Mouse (Mus musculus): ENCODE results near the gene Cipc. TPM values are rescaled to one million over a fixed set of nuclear protein-coding genes. Genes with fewer than 3 reads are reported as not detected.

Cipc gene
- polyA plus RNA-seq, 1 experiment = 84.4 TPM

DNA sequence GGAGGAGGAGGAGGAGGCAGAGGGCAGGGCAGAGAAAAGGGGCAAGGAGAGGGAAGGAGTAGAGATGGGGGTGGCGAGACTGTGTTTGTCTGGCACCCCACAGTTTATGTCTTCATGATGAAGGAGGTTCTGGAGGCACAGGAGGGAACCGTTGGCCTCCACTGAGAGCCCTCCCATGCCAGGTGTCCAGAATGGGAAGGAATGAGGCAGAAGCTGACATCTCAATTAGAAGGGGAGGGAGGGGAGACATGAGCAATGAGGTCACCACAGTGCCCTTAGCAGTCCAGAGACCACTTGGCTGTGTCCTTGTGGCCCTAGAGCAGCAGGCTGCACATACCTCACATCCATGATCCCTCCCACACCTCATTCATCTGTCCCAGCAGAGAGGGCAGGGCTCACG is 47.9 kb downstream of the Cipc start:
- Histone ChIP-seq H3K4me3 (ENCODE audit: insufficient read depth, low read length) (no peak overlapping the region), H3K27ac (ENCODE audit: insufficient read depth, low read length) (no peak overlapping the region), H3K4me1 (ENCODE audit: control insufficient read depth, insufficient read depth, low read length) (peaks cover 4% of the 10 kb centered on the region)
- no peak for TF ChIP-seq POLR2A (IDR thresholded peaks at IDR 0.05; ENCODE audit: extremely low read depth, insufficient read depth, low read length)
- no peak for TF ChIP-seq CTCF (IDR thresholded peaks at IDR 0.05; ENCODE audit: extremely low read depth, insufficient read depth, low read length)

DNA sequence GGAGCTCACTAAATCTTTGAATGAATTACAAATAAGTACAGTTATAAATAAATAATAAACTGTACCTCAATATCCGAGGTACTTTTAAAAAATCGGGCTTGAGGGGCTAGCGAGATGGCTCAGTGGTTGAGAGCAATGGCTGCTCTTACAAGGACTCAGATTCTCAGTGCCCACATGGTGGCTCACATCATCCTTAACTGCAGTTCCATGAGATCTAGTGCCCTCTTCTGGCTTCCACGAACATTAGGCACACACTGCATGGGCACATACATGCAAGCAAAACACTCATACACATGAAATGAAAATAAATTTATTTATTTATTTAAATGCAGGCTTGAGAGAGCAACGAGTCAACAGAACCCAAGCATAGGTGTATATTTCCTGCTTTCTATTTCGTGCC is 49.1 kb downstream of the Cipc start:
- Histone ChIP-seq H3K27ac (ENCODE audit: insufficient read depth, low read length) (no peak overlapping the region), H3K4me3 (ENCODE audit: insufficient read depth, low read length) (no peak overlapping the region), H3K4me1 (ENCODE audit: control insufficient read depth, insufficient read depth, low read length) (peaks cover 5% of the 10 kb centered on the region)
- TF ChIP-seq POLR2A (IDR thresholded peaks at IDR 0.05; ENCODE audit: extremely low read depth, insufficient read depth, low read length) (no peak), CTCF (IDR thresholded peaks at IDR 0.05; ENCODE audit: extremely low read depth, insufficient read depth, low read length) (no peak)

DNA sequence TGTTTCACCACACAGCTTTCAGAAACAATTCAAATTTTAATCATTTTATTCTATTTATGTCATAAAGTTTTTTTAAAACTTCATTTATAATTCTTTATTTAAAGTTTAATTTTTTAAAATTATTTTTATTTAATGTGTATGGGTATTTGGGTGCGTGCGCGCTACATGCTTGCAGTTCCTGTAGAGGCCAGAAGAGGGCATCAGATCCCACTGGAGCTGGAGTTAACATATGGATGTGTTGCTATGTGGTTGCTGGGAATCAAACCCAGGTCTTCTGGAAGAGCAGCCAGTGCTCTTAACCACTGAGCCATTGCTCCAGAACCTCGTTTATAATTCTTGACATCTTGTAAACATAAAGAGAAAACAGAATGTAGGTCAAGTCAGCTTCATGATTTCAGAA is 51.9 kb downstream of the Cipc start:
- Histone ChIP-seq H3K4me3 (ENCODE audit: insufficient read depth, low read length) (no peak overlapping the region), H3K27ac (ENCODE audit: insufficient read depth, low read length) (no peak overlapping the region), H3K4me1 (ENCODE audit: control insufficient read depth, insufficient read depth, low read length) (peaks cover 5% of the 10 kb centered on the region; the same call in 1 of the 2 replicates)
- TF ChIP-seq CTCF (IDR thresholded peaks at IDR 0.05; ENCODE audit: extremely low read depth, insufficient read depth, low read length) = peak; percentile 14; the same call in 1 of the 2 replicates
- no peak for TF ChIP-seq POLR2A (IDR thresholded peaks at IDR 0.05; ENCODE audit: extremely low read depth, insufficient read depth, low read length)

DNA sequence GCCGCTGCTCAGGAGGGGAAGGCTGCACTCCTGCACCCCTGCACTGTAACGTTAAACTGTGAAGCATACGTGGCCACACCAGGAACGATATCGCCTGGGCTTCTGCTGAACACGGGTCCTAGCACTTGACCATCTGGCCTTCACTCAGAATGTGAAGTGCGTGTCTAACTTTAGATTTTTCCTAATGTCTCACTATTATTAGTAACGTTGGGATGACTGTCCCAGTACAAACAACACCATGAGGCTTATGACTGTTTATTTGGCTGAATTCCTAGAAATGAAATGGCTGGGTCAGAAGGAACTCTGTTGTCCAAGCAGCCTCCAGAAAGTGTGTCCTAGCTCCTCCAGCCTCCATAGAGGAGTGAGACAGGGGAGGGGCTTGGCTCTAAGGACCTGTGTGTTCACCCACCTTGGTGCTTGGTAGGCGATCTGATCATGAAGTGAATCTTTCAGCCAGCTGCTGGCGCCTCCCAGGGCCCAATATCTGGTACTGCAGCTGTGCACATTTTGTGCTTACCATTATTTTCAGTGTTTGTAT is 52.5 kb downstream of the Cipc start:
- no peak overlapping the region for H3K27ac ChIP-seq (ENCODE audit: insufficient read depth, low read length)
- H3K4me1 ChIP-seq (ENCODE audit: control insufficient read depth, insufficient read depth, low read length) = peaks cover 7% of the 10 kb centered on the region; the same call in 1 of the 2 replicates
- no peak overlapping the region for H3K4me3 ChIP-seq (ENCODE audit: insufficient read depth, low read length)
- TF ChIP-seq POLR2A (IDR thresholded peaks at IDR 0.05; ENCODE audit: extremely low read depth, insufficient read depth, low read length) (no peak), CTCF (IDR thresholded peaks at IDR 0.05; ENCODE audit: extremely low read depth, insufficient read depth, low read length) (peak; percentile 46)

DNA sequence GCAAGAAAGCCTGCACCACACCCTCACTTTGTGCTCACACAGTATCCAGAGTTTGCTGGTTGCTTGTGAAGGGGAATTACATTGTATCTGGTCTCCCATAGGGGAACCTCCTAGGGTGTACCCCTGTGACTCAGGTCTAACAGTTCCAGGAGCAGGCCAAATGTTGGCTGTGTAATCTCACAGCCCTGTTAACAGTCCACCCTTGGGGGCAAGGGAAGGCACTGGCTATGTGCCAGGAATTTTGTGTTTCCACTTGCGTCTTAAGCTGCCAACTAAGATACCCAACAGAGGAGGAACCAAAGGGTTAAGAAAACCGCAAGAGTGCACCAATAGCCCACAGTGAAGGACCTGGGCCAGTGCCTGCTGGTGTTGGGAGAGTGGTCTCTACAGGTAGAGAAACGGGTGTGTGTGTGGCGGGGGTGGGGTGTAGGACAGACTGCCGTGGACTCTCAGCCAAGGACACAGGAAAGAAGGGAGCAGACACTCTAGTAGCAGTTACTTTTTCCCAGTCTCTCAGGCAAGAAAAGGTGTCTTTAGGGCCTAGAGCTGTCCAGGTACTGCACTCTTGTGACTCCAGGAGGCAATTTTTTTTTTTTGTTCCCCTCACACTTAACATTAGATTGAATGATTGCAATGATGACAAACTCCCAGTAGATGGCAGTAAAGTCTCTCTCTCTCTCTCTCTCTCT is 53.5 kb downstream of the Cipc start:
- peaks cover 7% of the 10 kb centered on the region; the same call in 1 of the 2 replicates for H3K4me1 ChIP-seq (ENCODE audit: control insufficient read depth, insufficient read depth, low read length)
- TF ChIP-seq CTCF (IDR thresholded peaks at IDR 0.05; ENCODE audit: extremely low read depth, insufficient read depth, low read length) (no peak), POLR2A (IDR thresholded peaks at IDR 0.05; ENCODE audit: extremely low read depth, insufficient read depth, low read length) (no peak)
- no peak overlapping the region for H3K27ac ChIP-seq (ENCODE audit: insufficient read depth, low read length)
- no peak overlapping the region for H3K4me3 ChIP-seq (ENCODE audit: insufficient read depth, low read length)

DNA sequence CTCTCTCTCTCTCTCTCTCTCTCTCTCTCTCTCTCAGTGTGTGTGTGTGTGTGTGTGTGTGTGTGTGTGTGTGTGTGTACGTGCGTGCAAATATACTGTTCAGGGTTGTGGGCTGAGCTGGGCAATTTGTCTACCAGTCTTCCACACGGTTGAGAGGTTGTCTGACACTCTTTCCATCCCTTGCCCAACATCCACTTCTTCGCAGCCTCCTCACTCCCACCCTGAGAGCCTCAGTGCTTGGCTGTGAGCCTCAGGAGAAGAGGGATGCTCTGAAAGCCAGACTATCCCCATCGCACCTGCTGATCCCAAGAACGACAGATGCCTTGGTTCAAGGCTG is 54.0 kb downstream of the Cipc start:
- Histone ChIP-seq H3K4me3 (ENCODE audit: insufficient read depth, low read length) (no peak overlapping the region), H3K27ac (ENCODE audit: insufficient read depth, low read length) (no peak overlapping the region), H3K4me1 (ENCODE audit: control insufficient read depth, insufficient read depth, low read length) (peaks cover 7% of the 10 kb centered on the region; the same call in 1 of the 2 replicates)
- TF ChIP-seq CTCF (IDR thresholded peaks at IDR 0.05; ENCODE audit: extremely low read depth, insufficient read depth, low read length) (0 out of 2 replicates have a peak, but pooled peaks have one; percentile 6), POLR2A (IDR thresholded peaks at IDR 0.05; ENCODE audit: extremely low read depth, insufficient read depth, low read length) (no peak)

DNA sequence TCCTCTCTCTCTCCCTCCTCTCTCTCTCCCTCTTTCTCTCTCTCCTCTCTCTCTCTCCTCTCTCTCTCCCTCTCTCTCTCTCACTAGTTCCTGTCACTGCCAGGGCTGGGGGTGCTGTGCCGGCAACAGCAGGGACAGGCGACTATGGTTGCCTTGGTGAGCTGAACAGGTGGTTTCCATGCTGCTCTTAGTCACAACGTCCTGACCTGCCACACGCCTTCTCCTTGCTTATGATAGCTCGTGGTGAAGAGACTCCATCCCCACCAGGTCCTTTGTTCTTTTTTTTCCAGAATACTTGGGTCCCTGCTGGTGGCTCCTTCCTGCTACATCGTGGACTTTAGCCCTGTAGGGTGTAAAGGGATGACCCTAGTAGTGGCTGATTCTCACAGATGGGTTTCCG is 55.4 kb downstream of the Cipc start:
- no peak overlapping the region for H3K27ac ChIP-seq (ENCODE audit: insufficient read depth, low read length)
- no peak overlapping the region for H3K4me3 ChIP-seq (ENCODE audit: insufficient read depth, low read length)
- TF ChIP-seq POLR2A (IDR thresholded peaks at IDR 0.05; ENCODE audit: extremely low read depth, insufficient read depth, low read length) = no peak
- TF ChIP-seq CTCF (IDR thresholded peaks at IDR 0.05; ENCODE audit: extremely low read depth, insufficient read depth, low read length) = no peak
- peaks cover 7% of the 10 kb centered on the region; the same call in 1 of the 2 replicates for H3K4me1 ChIP-seq (ENCODE audit: control insufficient read depth, insufficient read depth, low read length)

DNA sequence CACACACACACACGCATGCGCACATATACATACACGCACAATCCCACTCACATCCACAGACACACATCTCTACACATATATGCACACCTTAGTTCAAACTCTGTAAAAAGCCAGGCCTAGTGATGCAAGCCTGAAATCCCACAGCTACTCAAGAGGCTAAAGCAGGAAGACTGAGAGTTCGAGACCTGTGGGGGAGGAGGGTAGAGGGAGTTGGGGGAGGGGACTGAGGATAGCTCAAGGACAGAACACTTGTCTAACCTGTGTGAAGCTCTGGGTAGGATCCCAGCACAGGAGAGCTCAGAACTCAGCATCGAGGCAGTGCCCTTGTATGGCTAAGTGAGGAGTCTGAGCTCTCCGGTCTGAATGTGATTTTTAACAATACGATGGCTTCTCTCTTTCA is 56.0 kb downstream of the Cipc start:
- H3K4me1 ChIP-seq (ENCODE audit: control insufficient read depth, insufficient read depth, low read length) = peaks cover 7% of the 10 kb centered on the region; the same call in 1 of the 2 replicates
- H3K27ac ChIP-seq (ENCODE audit: insufficient read depth, low read length) = no peak overlapping the region
- TF ChIP-seq CTCF (IDR thresholded peaks at IDR 0.05; ENCODE audit: extremely low read depth, insufficient read depth, low read length) (no peak), POLR2A (IDR thresholded peaks at IDR 0.05; ENCODE audit: extremely low read depth, insufficient read depth, low read length) (no peak)
- H3K4me3 ChIP-seq (ENCODE audit: insufficient read depth, low read length) = no peak overlapping the region

DNA sequence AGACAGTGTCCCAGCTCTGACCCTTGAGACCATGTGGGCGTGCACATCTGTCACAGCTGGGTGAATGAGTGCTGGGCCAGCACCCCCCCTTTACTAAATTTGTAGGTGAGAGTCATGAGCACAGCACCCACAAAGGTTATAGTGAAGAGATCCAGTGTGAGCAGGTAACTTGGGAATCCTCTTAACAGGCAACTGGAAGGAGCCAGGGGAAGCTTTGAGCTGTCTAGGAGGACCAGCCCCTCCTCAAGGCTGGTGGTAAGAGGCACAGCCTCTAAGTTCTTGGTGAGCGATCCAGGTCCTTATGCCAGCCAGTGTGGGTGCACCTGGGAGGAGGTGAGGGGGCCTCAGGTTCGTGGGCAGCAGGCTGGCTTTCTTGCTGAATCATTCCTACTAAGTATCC is 56.8 kb downstream of the Cipc start:
- Histone ChIP-seq H3K27ac (ENCODE audit: insufficient read depth, low read length) (no peak overlapping the region), H3K4me3 (ENCODE audit: insufficient read depth, low read length) (no peak overlapping the region), H3K4me1 (ENCODE audit: control insufficient read depth, insufficient read depth, low read length) (peaks cover 7% of the 10 kb centered on the region; the same call in 1 of the 2 replicates)
- TF ChIP-seq CTCF (IDR thresholded peaks at IDR 0.05; ENCODE audit: extremely low read depth, insufficient read depth, low read length) (no peak), POLR2A (IDR thresholded peaks at IDR 0.05; ENCODE audit: extremely low read depth, insufficient read depth, low read length) (no peak)

DNA sequence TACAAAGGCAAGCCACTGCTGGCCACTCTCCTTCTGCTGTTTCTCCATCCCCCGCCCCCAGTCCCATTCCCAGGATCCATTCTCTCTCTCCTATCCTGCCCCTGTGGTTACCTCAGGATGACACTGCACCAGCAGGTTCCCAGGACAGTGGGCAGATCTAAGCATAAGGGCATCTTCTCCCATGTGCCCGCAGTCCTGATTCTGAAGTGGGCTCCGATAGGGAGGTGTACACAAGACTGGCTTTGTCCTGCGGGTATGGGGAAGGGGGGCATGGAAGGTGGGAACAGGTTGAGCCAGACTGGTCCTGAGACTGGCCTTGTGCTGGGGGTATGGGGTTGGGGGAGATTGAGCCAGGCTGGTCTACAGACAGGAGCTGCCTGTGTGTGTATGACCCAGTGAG is 57.8 kb downstream of the Cipc start:
- no peak for TF ChIP-seq CTCF (IDR thresholded peaks at IDR 0.05; ENCODE audit: extremely low read depth, insufficient read depth, low read length)
- TF ChIP-seq POLR2A (IDR thresholded peaks at IDR 0.05; ENCODE audit: extremely low read depth, insufficient read depth, low read length) = no peak
- Histone ChIP-seq H3K4me3 (ENCODE audit: insufficient read depth, low read length) (no peak overlapping the region), H3K4me1 (ENCODE audit: control insufficient read depth, insufficient read depth, low read length) (peaks cover 7% of the 10 kb centered on the region; the same call in 1 of the 2 replicates), H3K27ac (ENCODE audit: insufficient read depth, low read length) (no peak overlapping the region)

Other genes with a start within 250 kb of the Cipc start
- gene Angel1, start 220.6 kb upstream of the Cipc start, polyA plus RNA-seq (2012; rRNA removed) = 10.3 and 10.5 TPM in 2 replicates
- gene Lrrc74a, start 212.7 kb upstream of the Cipc start, polyA plus RNA-seq (2012; rRNA removed) = not detected in 2 replicates
- 35.7 and 37.1 TPM in 2 replicates for gene Irf2bpl, start 62.2 kb upstream of the Cipc start, polyA plus RNA-seq (2012; rRNA removed)
- gene Zdhhc22, start 43.4 kb downstream of the Cipc start, polyA plus RNA-seq (2012; rRNA removed) = 61.1 and 65.1 TPM in 2 replicates
- gene Tmem63c, start 74.3 kb downstream of the Cipc start, polyA plus RNA-seq (2012; rRNA removed) = 39.0 and 41.3 TPM in 2 replicates
- gene Ngb, start 155.5 kb downstream of the Cipc start, polyA plus RNA-seq (2012; rRNA removed) = 8.9 and 9.5 TPM in 2 replicates
- 93.6 and 96.5 TPM in 2 replicates for gene Gstz1, start 200.1 kb downstream of the Cipc start, polyA plus RNA-seq (2012; rRNA removed)
- 19.0 and 19.3 TPM in 2 replicates for gene Pomt2, start 200.9 kb downstream of the Cipc start, polyA plus RNA-seq (2012; rRNA removed)